Comparison of ENCODE assay signal across 9 mouse cellular contexts in the genomic region with DNA sequence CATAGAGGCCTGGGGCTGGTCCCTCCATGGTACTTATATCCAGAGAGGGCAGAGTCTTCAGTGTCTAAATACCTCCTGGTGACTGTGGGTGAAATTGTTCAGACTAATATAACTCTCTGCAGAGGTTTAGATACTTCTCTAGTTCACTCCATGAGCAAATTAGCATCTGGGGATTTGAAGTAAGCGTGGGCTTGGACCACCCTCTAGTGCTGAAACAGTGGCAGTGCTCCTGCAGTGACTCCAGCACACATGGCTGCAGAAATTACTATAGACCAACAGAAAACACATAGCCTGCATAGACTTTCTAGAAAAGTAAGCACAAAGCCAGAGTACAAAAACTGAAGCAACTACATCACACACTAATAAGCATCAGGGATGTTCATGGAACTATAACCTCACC. TPM values are rescaled to one million over a fixed set of nuclear protein-coding genes. Genes with fewer than 3 reads are reported as not detected.
A peak's percentile ranks its signal among the peaks of the same experiment; 100 is the strongest.
DNase-seq lines count a peak whose midpoint lies in the region; ATAC-seq and TF ChIP-seq lines count a peak whose summit lies in the region.
"Had no signal": no experiment of that assay in that cellular context is flagged by ENCODE, and none has a peak within 500 bp of the region (broad histone marks: within the 10 kb centered on the region; RNA-seq: fewer than 3 reads in every experiment).

No protein-coding gene starts in this region.

- peak; percentile 20 for DNase-seq in ovary, adult 18-20 months (ENCODE audit: low spot score)
- no peak for DNase-seq in ovary, postnatal 10 days (ENCODE audit: low spot score)
- DNase-seq in cerebellum, adult 11-12 months: peak; percentile 9
- DNase-seq in forebrain, postnatal 0 days: peak; percentile 86
- DNase-seq in left cerebral cortex, postnatal 14 days (ENCODE audit: low spot score in 2 of 2): peak; percentile 73 to 80
- peak; percentile 86 for DNase-seq in midbrain, embryonic 14.5 days
- peak; percentile 60 for DNase-seq in telencephalon, adult 2 months (ENCODE audit: low read depth, low spot score)

- H3K27ac ChIP-seq in forebrain, postnatal 0 days (ENCODE audit: low read depth, low read length): no peak overlapping the region
- no peak overlapping the region for H3K27ac ChIP-seq in intestine, embryonic 16.5 days (ENCODE audit: low read length)
- H3K27ac ChIP-seq in midbrain, embryonic 14.5 days (replicated peaks; ENCODE audit: low read depth, low read length): no peak overlapping the region
- H3K27ac ChIP-seq: stomach, embryonic 15.5 days had no signal

- H3K4me3 ChIP-seq in forebrain, postnatal 0 days (ENCODE audit: low read depth, low read length): no peak overlapping the region
- H3K4me3 ChIP-seq in intestine, embryonic 16.5 days (ENCODE audit: low read length): no peak overlapping the region
- no peak overlapping the region for H3K4me3 ChIP-seq in midbrain, embryonic 14.5 days (replicated peaks; ENCODE audit: low read depth, low read length)
- H3K4me3 ChIP-seq: stomach, embryonic 15.5 days had no signal

- no peaks in the 10 kb centered on the region for H3K27me3 ChIP-seq in forebrain, postnatal 0 days (ENCODE audit: insufficient read depth, low read length)
- no peaks in the 10 kb centered on the region for H3K27me3 ChIP-seq in intestine, embryonic 16.5 days (replicated peaks; ENCODE audit: control insufficient read depth, insufficient read depth, low read length)
- no peaks in the 10 kb centered on the region for H3K27me3 ChIP-seq in midbrain, embryonic 14.5 days (ENCODE audit: control insufficient read depth, insufficient read depth, low read length)
- H3K27me3 ChIP-seq: stomach, embryonic 15.5 days had no signal

- H3K4me1 ChIP-seq in forebrain, postnatal 0 days (ENCODE audit: insufficient read depth): no peaks in the 10 kb centered on the region
- no peaks in the 10 kb centered on the region for H3K4me1 ChIP-seq in intestine, embryonic 16.5 days (ENCODE audit: control insufficient read depth, insufficient read depth, low read length)
- no peaks in the 10 kb centered on the region for H3K4me1 ChIP-seq in midbrain, embryonic 14.5 days (ENCODE audit: control insufficient read depth, insufficient read depth, low read length)
- H3K4me1 ChIP-seq: stomach, embryonic 15.5 days had no signal

- ATAC-seq in forebrain, postnatal 0 days: peak; percentile 97
- ATAC-seq in intestine, embryonic 16.5 days: peak; percentile 23; the same call in 1 of the 2 replicates
- ATAC-seq in midbrain, embryonic 14.5 days (ENCODE audit: low FRiP score, low TSS enrichment): peak; percentile 69; the same call in 1 of the 2 replicates

- intact Hi-C loops in left cerebral cortex, postnatal 14 days (cut with DNase I): loop anchor here (1.0 to 10.0 kb wide), 2 partner anchors 133 to 232 kb away; no protein-coding TSS in a partner anchor

- no peak overlapping the region for H3K4me2 ChIP-seq in forebrain, postnatal 0 days (ENCODE audit: low read depth)
- H3K4me2 ChIP-seq in intestine, embryonic 16.5 days (ENCODE audit: low read depth, low read length): no peak overlapping the region
- H3K4me2 ChIP-seq in midbrain, embryonic 14.5 days (ENCODE audit: low read length): no peak overlapping the region
- H3K4me2 ChIP-seq: stomach, embryonic 15.5 days had no signal

- WGBS in forebrain, postnatal 0 days: 10% methylated on average over 1 of the region's 1 CpGs
- WGBS in intestine, embryonic 16.5 days: 31% methylated on average over 1 of the region's 1 CpGs
- 19% methylated on average over 1 of the region's 1 CpGs for WGBS in midbrain, embryonic 14.5 days

- peak; percentile 96 for TF ChIP-seq CTCF in forebrain, postnatal 0 days (IDR thresholded peaks at IDR 0.05; ENCODE audit: low read depth)

- H3K9ac ChIP-seq in forebrain, postnatal 0 days: no peak overlapping the region
- no peak overlapping the region for H3K9ac ChIP-seq in intestine, embryonic 16.5 days (ENCODE audit: low read depth, low read length)
- no peak overlapping the region for H3K9ac ChIP-seq in midbrain, embryonic 14.5 days (replicated peaks; ENCODE audit: low read length)
- H3K9ac ChIP-seq: stomach, embryonic 15.5 days had no signal

- H3K36me3 ChIP-seq in forebrain, postnatal 0 days (ENCODE audit: insufficient read depth): no peaks in the 10 kb centered on the region
- H3K36me3 ChIP-seq in intestine, embryonic 16.5 days (ENCODE audit: control insufficient read depth, insufficient read depth, low read length): no peaks in the 10 kb centered on the region
- no peaks in the 10 kb centered on the region for H3K36me3 ChIP-seq in midbrain, embryonic 14.5 days (ENCODE audit: control insufficient read depth, insufficient read depth, low read length)
- H3K36me3 ChIP-seq: stomach, embryonic 15.5 days had no signal

- no peaks in the 10 kb centered on the region for H3K9me3 ChIP-seq in forebrain, postnatal 0 days (ENCODE audit: low read length)
- no peaks in the 10 kb centered on the region for H3K9me3 ChIP-seq in intestine, embryonic 16.5 days (ENCODE audit: control insufficient read depth, low read length)
- H3K9me3 ChIP-seq in midbrain, embryonic 14.5 days (ENCODE audit: control insufficient read depth, low read length): no peaks in the 10 kb centered on the region
- H3K9me3 ChIP-seq: stomach, embryonic 15.5 days had no signal

RNA-seq across cellular contexts. Expression of gene Gdpd4, which starts 57.7 kb away (rescaled TPM):
- not detected in 2 replicates for total RNA-seq in forebrain, postnatal 0 days (2014; rRNA removed)
- 0.04 and 0.06 TPM in 2 replicates for polyA plus RNA-seq in forebrain, postnatal 0 days (2015; fragmentation: Nextera tagmentation; extraction: Ambion mirVana)
- not detected in 2 replicates for polyA plus RNA-seq in intestine, embryonic 16.5 days (2015; fragmentation: Nextera tagmentation; extraction: Ambion mirVana)
- under 1 TPM; 0.15 to 0.17 TPM for total RNA-seq in left cerebral cortex, postnatal 14 days (2021)
- polyA plus RNA-seq in midbrain, embryonic 14.5 days (2014; fragmentation: Nextera tagmentation; extraction: Ambion mirVana): not detected in 2 replicates
- polyA plus RNA-seq: stomach, embryonic 15.5 days had no signal

Comparison
In these comparisons a context has a peak if more than half of its experiments do, and no peak if none do; other contexts are left out.
1. ATAC-seq: peak in every context shown above with its lines; median percentile 97 in forebrain, postnatal 0 days; 69 in midbrain, embryonic 14.5 days; 23 in intestine, embryonic 16.5 days.